Mouse (Mus musculus): ENCODE results near the gene Elovl7. TPM values are rescaled to one million over a fixed set of nuclear protein-coding genes. Genes with fewer than 3 reads are reported as not detected.

Gene Elovl7
- 1 to 10 TPM; 1.4 to 1.8 TPM for total RNA-seq (2021)
- long read RNA-seq, experiment 1, full-length matches to known transcripts = 10 of 10 reads
- long read RNA-seq, experiment 1, partial matches to known transcripts = 0 of 10 reads
- long read RNA-seq, experiment 1, other reads (novel, unspliced or antisense) = 0 of 10 reads
- long read RNA-seq, experiment 2, full-length matches to known transcripts = 1 of 1 reads
- long read RNA-seq, experiment 2, partial matches to known transcripts = 0 of 1 reads
- long read RNA-seq, experiment 2, other reads (novel, unspliced or antisense) = 0 of 1 reads

GRCm38 (mm10) chr13:108214081-108214484, at the start of gene Elovl7:
Gene Elovl7, plus strand, starts transcription at chr13:108214404.
- DNase-seq (ENCODE audit: low spot score in 2 of 2) = peak in 1 of 2 experiments; percentile 57

GRCm38 (mm10) chr13:108164621-108165020, 49.6 kb upstream of the Elovl7 start:
- DNase-seq (ENCODE audit: low spot score in 2 of 2) = no peak

GRCm38 (mm10) chr13:108170002-108170401, 44.2 kb upstream of the Elovl7 start:
- no peak for DNase-seq (ENCODE audit: low spot score in 2 of 2)

- no peak for DNase-seq (ENCODE audit: low spot score in 2 of 2)
These were observed 43.7 kb upstream of the Elovl7 start for GRCm38 (mm10) chr13:108170511-108170910.

- DNase-seq (ENCODE audit: low spot score in 2 of 2) = no peak
These were observed 34.6 kb upstream of the Elovl7 start for GRCm38 (mm10) chr13:108179618-108180017.

GRCm38 (mm10) chr13:108180821-108181220, 33.4 kb upstream of the Elovl7 start:
- no peak for DNase-seq (ENCODE audit: low spot score in 2 of 2)

- no peak for DNase-seq (ENCODE audit: low spot score in 2 of 2)
These were observed 29.4 kb upstream of the Elovl7 start for GRCm38 (mm10) chr13:108184743-108185255.

GRCm38 (mm10) chr13:108185530-108185929, 28.7 kb upstream of the Elovl7 start:
- no peak for DNase-seq (ENCODE audit: low spot score in 2 of 2)

GRCm38 (mm10) chr13:108187994-108188393, 26.2 kb upstream of the Elovl7 start:
- no peak for DNase-seq (ENCODE audit: low spot score in 2 of 2)

- DNase-seq (ENCODE audit: low spot score in 2 of 2) = peak in 1 of 2 experiments; percentile 39
These were observed 23.0 kb upstream of the Elovl7 start for GRCm38 (mm10) chr13:108191074-108191720.

GRCm38 (mm10) chr13:108195474-108195873, 18.7 kb upstream of the Elovl7 start:
- DNase-seq (ENCODE audit: low spot score in 2 of 2) = no peak

GRCm38 (mm10) chr13:108204857-108205256, 9.3 kb upstream of the Elovl7 start:
- no peak for DNase-seq (ENCODE audit: low spot score in 2 of 2)

- no peak for DNase-seq (ENCODE audit: low spot score in 2 of 2)
These were observed 6.8 kb upstream of the Elovl7 start for GRCm38 (mm10) chr13:108207447-108207846.

- no peak for DNase-seq (ENCODE audit: low spot score in 2 of 2)
These were observed 6.1 kb upstream of the Elovl7 start for GRCm38 (mm10) chr13:108208090-108208489.

- no peak for DNase-seq (ENCODE audit: low spot score in 2 of 2)
These were observed 3.2 kb upstream of the Elovl7 start for GRCm38 (mm10) chr13:108210960-108211359.

GRCm38 (mm10) chr13:108212397-108213018, 1.7 kb upstream of the Elovl7 start:
- DNase-seq (ENCODE audit: low spot score in 2 of 2) = no peak

- DNase-seq (ENCODE audit: low spot score in 2 of 2) = peak; percentile 27 to 30
These were observed 392 bp downstream of the Elovl7 start for GRCm38 (mm10) chr13:108214485-108215107.

- no peak for DNase-seq (ENCODE audit: low spot score in 2 of 2)
These were observed 1.1 kb downstream of the Elovl7 start for GRCm38 (mm10) chr13:108215231-108215780.

GRCm38 (mm10) chr13:108219773-108220172, 5.6 kb downstream of the Elovl7 start:
- no peak for DNase-seq (ENCODE audit: low spot score in 2 of 2)

- no peak for DNase-seq (ENCODE audit: low spot score in 2 of 2)
These were observed 15.0 kb downstream of the Elovl7 start for GRCm38 (mm10) chr13:108229191-108229590.

GRCm38 (mm10) chr13:108229634-108230330, 15.6 kb downstream of the Elovl7 start:
- no peak for DNase-seq (ENCODE audit: low spot score in 2 of 2)

All from gastrocnemius, postnatal 4 days (tissue).